Mouse (Mus musculus) C2C12 (cell line): Measurements from ENCODE around the gene Tgfbr3. TPM values are rescaled to one million over a fixed set of nuclear protein-coding genes. Genes with fewer than 3 reads are reported as not detected.
"Not testable (repeated sequence)": the region's sequence is repeated elsewhere in the genome, so short reads cannot be mapped to it uniquely, and the experiment has no call there.

Experiments used
- H3K27me3 ChIP-seq: one replicate; pipeline ENCODE4 v1.6.1; 2011; ENCODE audit not compliant: control insufficient read depth, insufficient read depth, insufficient read length
- H3K36me3 ChIP-seq: one replicate; pipeline ENCODE4 v1.6.1; 2011; ENCODE audit not compliant: control insufficient read depth, insufficient read depth
- H3K4me3 ChIP-seq: one replicate; pipeline ENCODE4 v1.5.1; 2011; ENCODE audit warnings: mild to moderate bottlenecking, control low read depth; ENCODE audit not compliant: poor library complexity, insufficient read depth, severe bottlenecking
- H3K79me2 ChIP-seq: one replicate; pipeline ENCODE4 v1.6.1; 2011; ENCODE audit not compliant: control insufficient read depth, insufficient read depth
- H3K79me3 ChIP-seq: one replicate; pipeline ENCODE4 v1.6.1; 2011; ENCODE audit warnings: low read depth, control low read depth
- H3ac ChIP-seq: one replicate; pipeline ENCODE3; 2011; ENCODE audit warnings: low read depth; ENCODE audit not compliant: control insufficient read depth, insufficient read length
- CEBPB ChIP-seq: IDR thresholded peaks from one replicate; pipeline ENCODE4 v1.6.1; 2011; ENCODE audit warnings: low read depth, mild to moderate bottlenecking, control low read depth, moderate library complexity
- CTCF ChIP-seq: IDR thresholded peaks from one replicate; pipeline ENCODE4 v1.5.1; 2011; ENCODE audit not compliant: control insufficient read depth, insufficient read depth, insufficient read length
- FOSL1 ChIP-seq: IDR thresholded peaks from one replicate; pipeline ENCODE4 v1.8.0; 2011; ENCODE audit warnings: mild to moderate bottlenecking, low read length; ENCODE audit not compliant: poor library complexity, insufficient read depth, severe bottlenecking
- MAX ChIP-seq: IDR thresholded peaks from one replicate; pipeline ENCODE4 v1.6.1; 2011; ENCODE audit warnings: mild to moderate bottlenecking, control low read depth
- MYOD1 ChIP-seq: IDR thresholded peaks from one replicate; pipeline ENCODE4 v1.6.1; 2011; ENCODE audit warnings: low read depth; ENCODE audit not compliant: control insufficient read depth, insufficient read length
- MYOG ChIP-seq: IDR thresholded peaks from one replicate; pipeline ENCODE4 v1.6.1; 2011; ENCODE audit not compliant: control insufficient read depth, insufficient read length; ENCODE audit errors: extremely low read depth
- USF1 ChIP-seq: IDR thresholded peaks from one replicate; pipeline ENCODE4 v1.6.1; 2011; ENCODE audit warnings: low read depth, mild to moderate bottlenecking, control low read depth, moderate library complexity
- polyA plus RNA-seq: library from polyadenylated mRNA; unstranded; fragments of >200 nt; fragmentation: generic; extraction: Trizol; gene quantifications from one replicate; pipeline ENCODE4 v1.2.1, GENCODE M21; 2012; ENCODE audit warnings: missing spikeins

The Tgfbr3 gene
- polyA plus RNA-seq, 1 experiment, result 0.20 TPM

- Histone ChIP-seq H3K4me3 (no peak overlapping the region), H3K36me3 (no peaks in the 10 kb centered on the region), H3K79me3 (no peaks in the 10 kb centered on the region), H3K79me2 (no peaks in the 10 kb centered on the region), H3ac (no peak overlapping the region), H3K27me3 (no peaks in the 10 kb centered on the region)
- TF ChIP-seq CEBPB, result no peak
These were observed 37.6 kb downstream of the Tgfbr3 start for GRCm38 (mm10) chr5:107251751-107252305.

GRCm38 (mm10) chr5:107250548-107251272 lies 38.7 kb downstream of the Tgfbr3 start:
- no peak for TF ChIP-seq MYOG
- TF ChIP-seq CTCF, result no peak
- TF ChIP-seq MAX, result no peak
- TF ChIP-seq USF1, result no peak
- no peak for TF ChIP-seq FOSL1
- no peak for TF ChIP-seq MYOD1
- TF ChIP-seq CEBPB, result no peak

GRCm38 (mm10) chr5:107248732-107249131 lies 40.7 kb downstream of the Tgfbr3 start:
- H3K27me3 ChIP-seq, result no peaks in the 10 kb centered on the region
- no peak for TF ChIP-seq USF1
- no peak for TF ChIP-seq CEBPB
- TF ChIP-seq FOSL1, result no peak
- no peak for TF ChIP-seq MAX
- TF ChIP-seq MYOG, result no peak
- TF ChIP-seq MYOD1, result no peak
- no peak for TF ChIP-seq CTCF
- H3ac ChIP-seq, result no peak overlapping the region
- no peak overlapping the region for H3K4me3 ChIP-seq
- no peaks in the 10 kb centered on the region for H3K36me3 ChIP-seq
- no peaks in the 10 kb centered on the region for H3K79me3 ChIP-seq
- H3K79me2 ChIP-seq, result no peaks in the 10 kb centered on the region

More at GRCm38 (mm10) chr5:107250548-107251272, 38.7 kb downstream of the Tgfbr3 start:
- Histone ChIP-seq H3K36me3 (no peaks in the 10 kb centered on the region), H3ac (no peak overlapping the region), H3K27me3 (no peaks in the 10 kb centered on the region), H3K79me2 (no peaks in the 10 kb centered on the region), H3K79me3 (no peaks in the 10 kb centered on the region), H3K4me3 (no peak overlapping the region)

- H3K79me2 ChIP-seq, H3K79me3 ChIP-seq, H3K36me3 ChIP-seq, H3K27me3 ChIP-seq, H3ac ChIP-seq, H3K4me3 ChIP-seq: not testable (repeated sequence)
These were observed 41.1 kb downstream of the Tgfbr3 start for GRCm38 (mm10) chr5:107248302-107248701.

- Histone ChIP-seq H3K27me3 (no peaks in the 10 kb centered on the region), H3K36me3 (no peaks in the 10 kb centered on the region), H3ac (no peak overlapping the region), H3K79me3 (no peaks in the 10 kb centered on the region), H3K79me2 (no peaks in the 10 kb centered on the region), H3K4me3 (no peak overlapping the region)
- TF ChIP-seq MAX (no peak), MYOD1 (no peak), CTCF (no peak), MYOG (no peak), CEBPB (no peak), USF1 (no peak), FOSL1 (no peak)
These were observed 41.6 kb downstream of the Tgfbr3 start for GRCm38 (mm10) chr5:107247786-107248185.

GRCm38 (mm10) chr5:107243445-107243844 lies 46.0 kb downstream of the Tgfbr3 start:
- Histone ChIP-seq H3K79me2 (no peaks in the 10 kb centered on the region), H3K27me3 (no peaks in the 10 kb centered on the region), H3ac (no peak overlapping the region)

More at GRCm38 (mm10) chr5:107243445-107243844, 46.0 kb downstream of the Tgfbr3 start:
- Histone ChIP-seq H3K36me3 (no peaks in the 10 kb centered on the region), H3K4me3 (no peak overlapping the region), H3K79me3 (no peaks in the 10 kb centered on the region)
- no peak for TF ChIP-seq FOSL1
- no peak for TF ChIP-seq MAX
- no peak for TF ChIP-seq CTCF
- no peak for TF ChIP-seq USF1
- no peak for TF ChIP-seq MYOD1
- no peak for TF ChIP-seq MYOG
- no peak for TF ChIP-seq CEBPB
